Mouse (Mus musculus) c-Kit-negative CD71-positive TER-119-positive erythroid progenitor cells, embryonic 14.5 days (primary cell): ENCODE results near the gene Ube4a.
"Not testable (repeated sequence)": the region's sequence is repeated elsewhere in the genome, so short reads cannot be mapped to it uniquely, and the experiment has no call there.

ENCODE experiments used
- DNase-seq: peaks from one replicate; pipeline ENCODE4 v3.0.0-alpha.2; 2013; ENCODE audit warnings: low read depth, low spot score

Ube4a gene

DNA sequence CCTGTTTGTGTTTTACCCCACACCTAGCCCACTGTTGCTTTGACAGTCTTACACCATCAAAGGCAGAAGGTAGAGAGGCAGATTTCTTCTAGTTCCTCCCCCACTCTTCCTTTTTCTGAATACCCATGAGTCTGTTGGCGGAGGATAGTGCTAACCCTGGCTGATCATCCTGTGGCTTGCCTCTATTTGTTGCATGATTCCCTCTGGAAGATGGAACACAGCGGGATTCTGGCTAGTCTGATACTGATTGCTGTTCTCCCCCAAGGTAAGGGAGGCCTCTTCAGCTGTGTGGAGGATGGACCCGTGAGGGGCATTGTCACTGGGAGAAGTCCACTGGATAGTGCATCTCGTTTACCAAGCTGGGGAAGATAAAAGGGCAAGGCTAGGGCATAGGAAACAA is 16.3 kb upstream of the Ube4a start, which contains the start of gene Cd3d:
Gene Cd3d (plus strand): TSS at position 111 of the 400 bp plus-strand sequence.
- no peak for DNase-seq

DNA sequence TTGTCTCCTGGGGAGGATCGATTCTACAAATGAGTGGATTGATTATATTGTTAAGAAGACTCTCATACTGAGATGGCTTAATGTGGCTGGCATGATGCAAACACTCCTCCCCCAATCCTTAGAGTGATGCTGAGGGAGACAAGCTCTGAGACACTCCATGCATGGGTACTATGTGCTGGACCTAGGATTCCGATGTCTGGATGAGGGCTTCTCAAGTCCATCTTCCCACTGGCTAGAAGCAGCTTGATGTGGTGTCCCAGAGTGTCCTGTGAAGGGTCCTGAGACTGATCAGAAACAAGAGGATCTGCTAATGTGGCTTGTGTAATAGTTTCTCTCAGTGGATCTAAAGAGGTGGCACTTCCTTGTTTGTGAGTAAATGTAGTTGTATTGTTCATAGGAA is 15.7 kb upstream of the Ube4a start:
- no peak for DNase-seq

DNA sequence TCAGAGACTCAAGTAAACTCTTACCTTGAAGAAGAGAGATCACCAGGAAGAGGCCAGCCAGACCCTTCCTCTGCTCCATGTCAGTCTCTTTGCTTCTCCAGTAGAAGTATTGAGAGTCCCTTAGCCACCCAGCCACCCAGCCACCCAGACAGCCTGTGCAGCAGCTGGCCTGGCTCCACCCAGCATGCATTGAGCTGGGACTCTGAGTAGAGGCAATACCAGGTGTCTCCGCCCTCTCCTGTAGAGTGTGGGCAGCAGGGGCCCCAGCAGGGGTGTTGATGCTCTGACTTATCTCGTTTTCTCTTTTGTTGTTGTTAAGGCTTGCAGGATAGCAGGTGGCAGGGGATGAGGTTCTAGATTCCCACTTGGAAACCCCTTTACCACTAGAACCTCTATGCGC is 14.8 kb upstream of the Ube4a start, which contains the start of gene Cd3g:
Gene Cd3g (minus strand): TSS at position 190 of the 400 bp plus-strand sequence.
- DNase-seq = no peak

DNA sequence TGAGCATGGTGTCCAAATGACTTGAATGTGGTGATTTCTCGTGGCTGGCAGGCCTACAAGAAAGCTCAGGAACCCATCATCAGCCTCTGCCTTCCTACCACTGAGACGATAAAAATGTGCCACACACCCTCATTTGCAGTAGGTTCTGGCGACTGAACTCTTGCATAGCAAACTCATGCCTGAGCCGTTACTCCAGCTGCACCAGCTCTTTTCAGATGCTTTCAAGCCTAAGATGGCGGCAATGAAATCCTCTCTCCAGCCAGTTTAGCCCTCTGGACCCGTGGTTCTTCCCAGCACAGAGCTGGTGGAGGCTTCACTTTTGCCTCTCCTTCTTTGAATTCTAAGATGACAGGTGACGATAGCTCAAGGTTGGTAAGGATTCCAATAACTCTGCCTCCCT is 14.4 kb upstream of the Ube4a start:
- no peak for DNase-seq

DNA sequence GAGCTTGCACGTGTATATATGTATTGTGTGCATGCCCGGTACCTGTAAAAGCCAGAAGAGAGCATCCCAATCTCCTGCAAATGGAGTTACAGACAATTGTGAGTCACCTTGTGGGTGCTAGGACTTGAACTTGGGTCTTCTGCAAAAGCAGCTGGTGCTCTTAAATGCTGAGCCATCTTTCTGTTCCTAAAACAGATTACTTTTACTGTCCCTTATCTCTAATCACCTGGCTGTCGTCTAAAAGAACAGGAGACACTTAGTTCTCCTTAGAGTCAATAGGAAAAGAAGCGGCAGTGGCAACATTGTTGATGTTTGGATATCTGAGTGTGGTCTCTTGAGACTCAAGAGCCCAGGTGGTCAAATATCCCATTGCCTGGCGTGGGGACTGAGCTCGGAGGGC is 12.4 kb upstream of the Ube4a start:
- no peak for DNase-seq

DNA sequence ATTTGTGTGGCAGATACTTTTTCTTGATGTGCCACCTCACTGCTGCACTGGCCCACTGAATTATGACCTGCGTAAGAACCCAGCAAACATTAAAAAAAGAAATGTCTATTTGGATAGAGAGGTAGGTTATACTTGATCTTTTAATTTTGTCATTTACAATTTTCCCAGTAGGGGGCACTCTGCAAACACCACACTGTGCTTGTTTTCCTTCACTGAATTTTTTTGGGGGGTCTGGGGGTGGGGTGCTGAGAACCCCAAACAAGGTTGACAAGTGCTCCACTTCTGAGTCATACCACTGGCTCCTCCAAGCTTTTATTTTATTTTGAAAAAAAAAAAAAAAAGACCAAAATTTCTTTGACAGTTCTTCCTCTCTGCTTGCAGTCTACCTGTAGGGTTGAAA is 4.0 kb upstream of the Ube4a start:
- no peak for DNase-seq

DNA sequence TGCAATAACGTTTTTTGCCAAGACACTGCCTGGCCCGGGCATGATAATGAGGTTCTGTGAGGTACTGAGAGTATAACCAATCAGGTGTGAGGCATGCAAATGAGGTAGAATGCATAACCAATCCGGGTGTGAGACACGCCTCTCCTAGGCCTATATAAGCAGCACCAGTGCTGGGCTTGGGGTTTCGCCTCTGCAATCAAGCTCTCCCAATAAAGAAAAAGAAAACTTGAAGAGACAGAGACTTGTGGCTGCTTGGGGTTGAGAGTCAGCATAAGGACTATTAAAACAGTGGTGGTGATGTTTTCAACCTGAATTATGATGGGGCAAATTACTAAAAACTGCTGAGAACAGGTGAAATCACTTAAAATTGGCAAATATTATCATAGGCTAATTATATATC is 2.4 kb upstream of the Ube4a start:
- not testable (repeated sequence) for DNase-seq

DNA sequence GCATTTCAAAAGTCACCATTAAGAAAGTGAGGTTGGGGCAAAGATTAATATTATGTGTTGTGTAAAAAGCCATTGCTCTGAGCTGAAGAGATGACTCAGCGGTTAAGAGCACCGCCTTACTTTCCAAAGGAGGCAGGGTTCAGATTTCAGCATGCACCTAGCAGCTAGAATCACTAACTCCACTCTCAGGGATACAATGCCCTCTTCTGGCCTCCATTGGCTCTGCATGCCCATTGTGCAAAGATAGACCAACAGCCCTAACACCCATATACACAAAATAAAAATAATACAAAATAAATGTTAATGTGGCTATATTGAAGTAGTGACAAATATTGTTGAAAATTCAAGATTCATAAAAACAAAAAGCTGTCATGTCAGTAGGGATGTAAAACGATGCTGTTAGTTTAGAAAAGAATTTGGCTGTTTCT is 1.4 kb upstream of the Ube4a start:
- peak; percentile 81 for DNase-seq

DNA sequence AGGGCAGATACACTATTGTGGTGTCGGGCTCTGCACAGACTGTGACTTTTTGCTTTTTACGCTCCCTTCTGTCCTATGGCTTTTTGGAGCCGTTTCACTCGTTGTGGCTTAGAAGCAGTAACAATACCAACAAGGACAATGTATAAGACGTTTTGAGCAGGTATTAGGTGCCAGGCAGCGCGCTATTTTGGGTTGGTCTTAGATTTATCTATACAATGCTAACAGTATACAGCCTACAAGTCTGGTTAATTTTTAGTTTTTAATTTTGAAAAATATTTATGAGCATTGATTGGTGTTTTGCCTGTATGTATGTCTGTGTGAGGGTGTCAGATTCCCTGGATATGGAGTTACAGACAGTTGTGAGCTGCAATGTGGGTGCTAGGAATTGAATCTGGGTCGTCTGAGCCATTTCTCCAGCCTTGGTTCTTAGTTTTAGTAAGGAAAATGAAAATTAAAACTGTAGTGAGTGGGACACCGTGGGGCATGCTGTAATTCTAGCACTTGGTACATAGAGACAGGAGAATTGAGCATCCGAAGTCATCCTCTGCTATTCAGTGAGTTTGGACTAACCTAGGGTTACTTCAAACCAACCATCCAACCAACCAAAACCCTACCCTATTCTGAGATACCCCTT is 550 bp upstream of the Ube4a start:
- DNase-seq = peak; percentile 16

DNA sequence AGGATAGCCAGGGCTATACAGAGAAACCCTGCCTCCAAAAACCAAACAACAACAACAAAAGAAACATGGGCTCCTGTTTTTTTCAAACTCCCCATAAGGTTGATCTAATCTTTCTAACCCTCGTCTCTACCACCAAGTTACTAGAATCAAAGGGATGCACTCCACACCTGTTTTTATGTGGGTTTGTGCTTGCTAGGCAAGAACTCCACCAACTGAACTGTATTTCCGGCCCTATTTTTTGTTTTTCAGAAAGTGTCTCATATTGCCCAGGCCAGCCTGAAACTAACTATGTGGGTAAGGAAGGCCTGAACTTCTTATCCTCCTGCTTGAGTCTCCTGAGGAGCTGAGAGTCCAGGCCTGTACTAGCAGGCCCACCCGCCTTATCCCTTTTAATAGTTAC is 11.0 kb downstream of the Ube4a start:
- DNase-seq = no peak

DNA sequence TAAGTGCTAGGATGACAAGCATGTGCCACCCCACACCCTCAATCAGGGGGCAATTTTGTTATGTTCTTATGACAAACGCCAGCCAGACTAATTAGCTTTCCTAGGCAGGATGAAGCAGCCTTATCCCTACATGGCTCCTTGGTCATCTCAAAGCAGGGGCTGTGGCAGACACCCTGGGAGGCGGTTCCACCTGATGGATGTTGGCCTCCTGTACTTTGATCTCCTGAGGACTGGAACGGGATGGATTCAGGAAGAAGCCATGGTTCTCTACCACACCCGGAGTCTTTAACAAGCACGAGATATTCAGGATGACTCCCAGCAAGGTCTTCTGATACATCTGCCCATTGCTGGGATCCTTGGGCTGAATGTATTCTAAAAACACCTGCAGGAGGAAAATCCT is 17.6 kb downstream of the Ube4a start:
- DNase-seq = no peak

DNA sequence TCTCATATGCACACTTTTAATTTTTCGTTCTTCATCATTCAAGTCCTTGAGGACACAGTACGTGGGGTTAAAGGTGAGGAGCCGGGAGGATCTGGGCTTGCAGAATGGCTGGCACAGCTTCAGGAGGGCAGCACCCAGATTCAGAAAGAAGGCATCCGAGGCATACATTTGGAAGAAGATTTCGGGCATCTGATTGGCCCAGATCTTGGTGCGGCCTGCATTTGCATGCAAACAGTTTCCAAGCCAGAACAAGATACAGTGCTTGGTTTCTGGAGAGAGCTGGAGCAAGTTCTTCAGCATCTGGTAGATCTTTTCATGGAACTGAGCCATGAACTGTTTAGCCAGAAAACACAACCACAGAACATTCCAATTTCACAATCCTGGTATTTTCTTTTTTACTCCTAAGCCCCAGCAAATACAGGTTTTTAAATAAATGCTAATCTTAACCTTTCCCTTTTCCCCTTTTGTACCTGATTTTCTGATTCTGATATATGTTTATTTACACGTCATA is 19.2 kb downstream of the Ube4a start:
- no peak for DNase-seq

DNA sequence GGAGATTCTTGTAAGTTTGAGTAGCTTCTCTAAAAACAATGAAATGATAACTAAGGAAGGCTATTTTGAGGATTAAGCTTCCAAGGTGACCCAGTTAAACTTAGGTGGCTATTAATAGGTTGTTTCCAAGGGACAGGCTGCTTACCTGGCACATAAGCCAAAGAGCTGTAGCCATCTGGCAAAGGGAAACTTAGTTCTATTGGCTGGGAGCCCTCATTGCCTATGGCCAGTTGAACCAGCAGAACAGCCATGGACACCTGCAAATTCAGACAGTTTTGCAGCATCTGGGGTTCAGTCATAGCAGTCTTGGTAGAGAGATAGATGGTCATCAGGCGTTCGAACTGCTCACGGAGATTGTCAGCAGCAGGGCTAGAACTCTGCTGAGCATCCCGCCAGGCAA is 23.0 kb downstream of the Ube4a start:
- DNase-seq = no peak

DNA sequence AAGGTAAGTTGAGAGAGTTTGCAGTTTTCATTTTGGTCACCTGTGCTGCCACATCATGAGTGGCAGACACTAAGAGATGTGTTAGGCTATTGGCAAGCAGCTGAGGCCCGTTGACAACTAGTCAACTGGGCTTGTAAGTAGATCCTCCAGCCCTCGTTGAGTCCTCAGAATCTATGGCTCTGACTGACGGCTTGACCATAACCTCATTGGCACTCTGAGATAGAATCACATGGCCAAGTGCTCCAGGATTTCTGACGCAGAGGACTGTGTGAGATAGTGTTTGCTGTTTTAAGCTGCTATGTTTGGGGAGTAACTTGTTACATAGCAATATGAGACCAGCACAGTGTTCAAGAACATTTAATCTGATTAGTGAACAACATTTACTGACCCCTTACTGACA is 23.6 kb downstream of the Ube4a start:
- no peak for DNase-seq

DNA sequence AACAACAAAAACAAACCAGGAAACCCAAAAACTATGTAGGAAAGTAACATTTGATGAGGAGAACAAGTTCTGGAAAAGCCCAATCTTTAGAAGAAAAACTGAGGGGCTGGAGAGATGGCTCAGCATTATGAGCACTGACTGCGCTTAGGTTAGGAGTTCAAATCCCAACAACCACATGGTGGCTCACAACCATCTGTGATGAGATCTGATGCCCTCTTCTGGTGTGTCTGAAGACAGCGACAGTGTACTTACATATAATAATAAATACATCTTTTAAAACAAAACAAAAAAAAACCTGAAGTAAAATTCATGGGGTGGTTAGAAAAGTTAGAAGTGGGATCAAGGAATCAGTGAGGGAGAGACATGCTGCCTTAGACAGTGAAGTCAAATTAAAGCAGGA is 43.9 kb downstream of the Ube4a start:
- no peak for DNase-seq

DNA sequence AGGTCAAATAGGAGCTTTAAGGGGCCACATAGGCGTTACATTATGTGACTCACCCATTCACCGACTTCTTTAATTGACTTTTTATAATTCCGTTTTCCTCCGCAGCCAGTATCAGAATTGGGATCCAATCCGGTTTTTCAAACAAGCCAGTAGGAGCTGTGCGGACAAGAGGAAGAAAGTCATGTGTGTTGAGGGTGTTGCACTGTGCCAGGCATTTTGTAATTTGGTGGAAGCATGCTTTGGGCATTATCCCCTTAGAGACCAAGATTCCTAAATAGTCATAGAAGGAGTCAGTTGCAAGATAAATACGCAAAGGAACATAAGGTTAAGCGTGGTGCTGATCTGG is 44.3 kb downstream of the Ube4a start:
- no peak for DNase-seq

DNA sequence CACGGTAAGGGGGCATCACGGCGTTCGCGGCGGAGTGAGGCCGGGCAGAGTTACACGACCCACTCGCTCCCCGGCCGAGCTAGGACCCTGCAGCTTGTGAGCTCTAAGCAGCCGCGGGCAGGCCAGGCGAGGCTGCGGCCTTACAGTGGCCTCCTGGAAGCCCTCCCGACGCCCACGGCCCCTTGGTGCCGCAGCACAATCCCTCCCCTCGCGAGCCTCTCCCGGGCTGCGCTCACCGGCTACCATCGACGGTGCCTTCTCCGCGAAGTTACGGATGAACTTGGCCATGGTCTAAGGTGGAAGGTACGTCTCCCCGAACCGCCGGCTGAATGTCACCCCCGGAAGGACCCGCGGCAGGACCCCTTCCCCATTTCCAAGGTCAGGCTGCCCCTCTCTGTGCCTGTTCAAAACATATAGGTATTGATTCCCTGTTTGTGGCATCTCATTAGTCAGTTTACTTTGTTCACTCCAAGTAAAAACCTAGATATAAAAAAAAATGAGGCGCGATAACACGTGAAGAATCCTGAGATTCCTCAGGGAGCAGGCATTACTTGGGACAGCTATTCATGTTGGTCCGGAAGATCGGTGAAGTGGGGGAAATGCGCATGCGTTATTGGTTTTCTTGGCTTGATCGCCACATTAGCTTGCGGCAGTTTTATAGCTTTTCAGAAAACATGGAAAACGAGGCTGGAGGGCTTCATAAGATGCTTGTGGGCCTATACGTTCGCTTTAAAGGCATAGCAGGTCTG is 44.9 kb downstream of the Ube4a start, which contains the start of gene Atp5l:
Gene Atp5l (minus strand): TSS at position 369 of the 749 bp plus-strand sequence.
- peak; percentile 92 for DNase-seq

DNA sequence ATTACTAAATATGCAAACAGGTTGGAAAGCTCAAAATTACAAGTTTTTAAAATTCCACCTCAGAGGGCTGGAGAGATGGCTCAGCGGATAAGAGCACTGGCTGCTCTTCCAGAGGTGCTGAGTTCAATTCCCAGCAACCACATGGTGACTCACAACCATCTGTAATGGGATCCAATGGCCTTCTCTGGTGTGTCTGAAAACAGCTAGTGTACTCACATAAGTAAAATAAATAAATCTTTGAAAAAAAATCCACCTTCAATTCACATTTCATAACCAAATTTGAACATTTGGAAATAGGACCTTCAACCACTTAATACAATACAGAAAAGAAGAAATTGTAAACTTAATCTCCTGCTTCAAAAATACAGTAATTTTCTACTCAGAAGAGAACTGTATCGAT is 45.8 kb downstream of the Ube4a start:
- peak; percentile 26 for DNase-seq

DNA sequence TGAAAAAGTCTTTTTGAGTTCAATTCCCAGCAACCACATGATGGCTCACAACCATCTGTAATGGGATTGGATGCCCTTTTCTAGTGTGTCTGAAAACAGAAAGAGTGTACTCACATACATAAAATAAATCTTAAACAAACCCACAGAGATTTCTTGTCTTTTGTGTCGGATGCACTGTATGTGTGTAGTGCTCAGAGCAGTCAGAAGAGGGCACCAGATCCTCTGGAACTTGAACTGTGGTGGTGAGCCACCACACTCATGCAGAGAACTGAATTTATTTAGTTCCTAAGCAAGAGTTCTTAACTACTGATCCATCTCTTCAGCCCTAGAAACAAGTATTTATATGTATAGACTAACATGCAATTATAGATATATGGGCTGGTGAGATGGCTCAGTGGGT is 49.2 kb downstream of the Ube4a start:
- no peak for DNase-seq

DNA sequence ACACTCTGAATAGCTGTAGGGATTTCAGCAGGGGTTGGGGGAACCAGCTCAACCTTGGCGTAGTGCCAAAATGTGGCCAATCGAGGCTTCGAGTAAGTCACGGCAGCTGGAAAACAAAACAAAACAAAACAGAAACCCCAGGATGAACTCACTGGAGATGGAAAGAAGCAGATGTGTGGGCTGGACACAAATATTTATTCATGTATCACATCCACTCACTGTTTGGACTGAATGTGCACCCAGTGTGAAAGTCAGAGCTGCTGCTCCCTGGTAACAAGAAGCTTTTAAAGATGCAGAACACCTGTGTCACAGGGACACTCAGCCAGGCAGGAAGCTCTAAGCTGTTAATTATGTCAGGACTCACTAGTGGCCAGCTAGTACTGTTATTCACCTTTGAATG is 50.7 kb downstream of the Ube4a start:
- DNase-seq = no peak

DNA sequence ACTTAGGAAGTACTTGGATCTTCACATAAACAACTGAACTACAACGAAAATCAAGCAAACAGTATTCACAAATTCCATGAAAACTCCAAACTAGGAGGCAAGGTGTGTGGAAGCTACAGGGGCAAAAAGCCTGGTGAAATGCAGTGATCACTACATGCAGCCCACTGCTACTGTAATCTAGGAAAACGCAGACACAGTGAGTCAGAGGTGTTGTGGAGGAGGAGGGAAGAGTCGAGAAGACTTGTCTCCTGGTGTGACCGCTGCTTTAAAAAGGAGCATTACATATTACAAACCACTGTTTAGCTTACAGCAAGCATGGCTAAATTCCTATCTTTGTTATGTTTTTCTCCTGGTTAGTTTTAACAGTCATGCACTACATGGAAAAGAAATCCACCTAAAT is 54.0 kb downstream of the Ube4a start:
- no peak for DNase-seq

DNA sequence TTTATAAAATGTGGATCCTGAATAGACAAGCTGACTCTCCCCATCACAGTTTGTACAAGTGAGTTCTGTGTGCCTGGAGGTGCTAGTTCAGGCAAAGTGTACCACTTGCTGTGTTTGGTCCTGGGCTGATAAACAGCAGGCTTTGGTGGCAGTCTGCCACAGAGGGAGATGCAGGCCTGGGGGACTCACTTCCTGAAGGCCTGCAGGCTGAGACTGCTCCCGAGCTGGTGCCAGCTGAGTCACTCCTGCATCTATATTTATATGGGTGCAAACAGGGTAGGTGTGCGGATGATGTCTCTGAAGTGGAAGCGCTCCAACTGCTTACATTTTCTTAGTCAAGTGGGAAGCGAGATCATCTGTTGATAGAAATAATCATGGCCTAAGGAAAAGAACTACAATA is 59.8 kb downstream of the Ube4a start:
- no peak for DNase-seq

DNA sequence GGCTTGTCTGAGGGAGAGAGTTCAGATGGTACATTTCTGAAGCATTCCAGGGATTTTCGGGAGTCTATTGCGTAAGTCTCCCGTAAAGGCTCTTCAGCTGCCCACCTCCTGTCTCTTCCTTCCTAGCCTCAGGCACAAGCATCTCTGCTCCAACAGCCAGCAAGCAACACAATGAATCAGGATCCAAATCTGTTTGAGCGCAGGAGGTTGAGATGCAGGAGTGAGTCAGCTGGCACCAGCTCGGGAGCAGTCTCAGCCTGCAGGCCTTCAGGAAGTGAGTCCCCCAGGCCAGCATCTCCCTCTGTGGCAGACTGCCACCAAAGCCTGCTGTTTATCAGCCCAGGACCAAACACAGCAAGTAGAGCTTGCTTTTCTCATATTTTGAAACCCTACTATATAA is 60.4 kb downstream of the Ube4a start:
- no peak for DNase-seq
